Mouse (Mus musculus) megakaryocyte, embryonic 14.5 days (primary cell): Measurements from ENCODE around the gene Mettl21e. TPM values are rescaled to one million over a fixed set of nuclear protein-coding genes. Genes with fewer than 3 reads are reported as not detected.

Experiments used
- H3K27me3 ChIP-seq: replicated peaks from 2 replicates; pipeline ENCODE3; 2012; ENCODE audit warnings: inconsistent platforms
- H3K36me3 ChIP-seq: replicated peaks from 2 replicates; pipeline ENCODE3; 2012; ENCODE audit warnings: low read length, inconsistent platforms, mixed read lengths
- H3K4me1 ChIP-seq: 2 replicates; pipeline ENCODE4 v1.6.1; 2012; ENCODE audit warnings: inconsistent platforms
- H3K4me3 ChIP-seq: replicated peaks from 2 replicates; pipeline ENCODE3; 2012; ENCODE audit warnings: moderate library complexity, mild to moderate bottlenecking, inconsistent platforms
- H3K9me3 ChIP-seq: 2 replicates; pipeline ENCODE4 v1.6.1; 2012; ENCODE audit warnings: inconsistent platforms
- FLI1 ChIP-seq: IDR thresholded peaks from 2 replicates; pipeline ENCODE4 v1.6.1; 2012; ENCODE audit warnings: low read length, inconsistent platforms, mixed read lengths
- GATA1 ChIP-seq: IDR thresholded peaks from 3 replicates; pipeline ENCODE4 v1.6.1; 2012; ENCODE audit warnings: mixed read lengths, low read length, inconsistent platforms, borderline replicate concordance
- polyA plus RNA-seq: library from polyadenylated mRNA; stranded (reverse); fragments of >175 nt; gene quantifications from 2 replicates; pipeline ENCODE4 v1.2.3, GENCODE M21; 2012; ENCODE audit warnings: low replicate concordance; ENCODE audit not compliant: insufficient read depth

The Mettl21e gene
- polyA plus RNA-seq, 1 experiment: not detected

DNA sequence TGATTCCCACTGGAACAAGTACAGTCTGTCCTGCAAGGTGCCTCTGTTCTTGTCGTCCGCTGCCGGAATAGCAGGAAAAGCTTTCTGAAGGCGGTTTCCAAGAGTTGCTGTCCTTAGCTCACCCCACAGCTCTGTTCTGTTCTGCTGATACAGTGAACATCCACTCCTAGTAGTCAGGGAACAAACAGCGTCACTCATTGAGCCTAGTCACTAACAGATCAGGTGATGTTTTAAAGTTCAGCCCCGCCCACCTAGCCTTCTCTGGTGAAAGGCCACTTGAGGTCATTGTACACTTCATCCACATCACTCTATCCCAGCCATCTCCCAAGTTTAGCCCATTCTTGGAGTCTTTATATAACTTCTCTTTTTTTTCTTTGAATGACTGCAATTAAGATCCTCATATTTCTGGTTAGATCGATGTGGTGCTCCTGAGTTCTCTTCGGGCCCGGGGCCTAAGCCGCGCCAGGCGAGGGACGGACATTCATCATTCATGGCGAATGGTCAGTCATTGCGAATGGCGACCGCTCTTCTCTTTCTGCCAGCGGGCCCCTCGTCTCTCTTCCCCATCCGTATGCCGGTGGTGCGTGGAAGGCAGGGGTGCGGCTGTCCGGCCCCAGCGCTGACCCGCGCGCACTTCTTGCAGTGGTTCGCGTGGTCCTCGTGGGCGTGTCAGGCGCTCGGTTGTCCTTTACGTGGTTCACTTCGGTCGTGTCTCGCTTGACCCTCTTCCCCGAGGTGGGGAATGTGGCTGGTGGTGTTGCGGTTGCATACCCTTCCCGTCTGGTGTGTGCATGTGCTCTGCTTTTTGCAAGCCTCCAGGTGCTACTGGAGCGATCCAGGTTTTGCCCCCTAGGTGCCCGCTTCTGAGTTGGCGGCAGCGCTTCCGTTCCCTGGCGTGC, 20.2 kb downstream of the Mettl21e start:
- Histone ChIP-seq H3K4me3 (peak overlapping the region; percentile 88), H3K4me1 (peaks cover 9% of the 10 kb centered on the region), H3K9me3 (no peaks in the 10 kb centered on the region), H3K36me3 (no peaks in the 10 kb centered on the region), H3K27me3 (peaks cover 17% of the 10 kb centered on the region)
- TF ChIP-seq FLI1: no peak
- TF ChIP-seq GATA1: no peak

DNA sequence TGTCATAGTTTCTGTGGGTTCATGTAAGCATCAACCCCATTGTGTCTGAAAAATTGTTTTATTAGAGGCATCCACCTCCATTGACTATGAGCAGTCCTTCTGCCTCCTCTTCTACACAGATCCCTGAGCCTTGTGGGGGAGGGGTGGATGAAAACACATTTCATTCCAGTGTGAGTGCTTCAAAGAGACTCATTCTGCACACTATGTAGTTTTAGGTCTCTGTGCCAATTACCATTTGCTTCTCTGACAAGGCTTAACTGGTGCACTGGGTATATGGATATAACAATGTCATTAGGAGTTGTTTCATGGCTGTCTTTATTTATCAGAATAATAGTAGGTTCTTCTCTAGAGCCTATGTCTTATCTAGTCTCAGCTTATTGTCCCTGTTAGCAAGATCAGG, 32.4 kb downstream of the Mettl21e start:
- Histone ChIP-seq H3K36me3 (peaks cover 5% of the 10 kb centered on the region), H3K4me1 (no peaks in the 10 kb centered on the region), H3K27me3 (no peaks in the 10 kb centered on the region), H3K4me3 (no peak overlapping the region), H3K9me3 (no peaks in the 10 kb centered on the region)
- TF ChIP-seq FLI1 (no peak), GATA1 (no peak)

DNA sequence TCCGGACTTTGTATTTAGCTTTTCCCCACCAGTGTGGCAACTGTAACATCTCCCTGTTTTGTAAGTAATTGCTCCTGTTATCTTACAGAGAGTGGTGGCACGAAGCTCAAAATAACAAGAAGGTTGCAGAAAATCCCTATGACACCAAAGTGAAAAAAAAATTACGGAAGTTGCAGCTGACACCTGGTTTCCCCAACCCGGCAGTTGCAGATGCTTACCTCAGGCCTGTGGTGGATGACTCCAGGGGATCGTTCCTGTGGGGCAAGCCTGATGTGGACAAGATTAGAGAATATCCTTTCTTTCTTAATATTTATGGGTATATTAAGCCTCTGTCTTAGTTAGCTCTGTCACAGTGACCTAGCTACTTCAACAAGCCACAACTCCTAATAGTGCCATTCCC, 40.7 kb downstream of the Mettl21e start:
- Histone ChIP-seq H3K36me3 (peaks cover 76% of the 10 kb centered on the region), H3K27me3 (no peaks in the 10 kb centered on the region), H3K4me1 (no peaks in the 10 kb centered on the region), H3K9me3 (no peaks in the 10 kb centered on the region), H3K4me3 (no peak overlapping the region)
- no peak for TF ChIP-seq GATA1
- no peak for TF ChIP-seq FLI1

DNA sequence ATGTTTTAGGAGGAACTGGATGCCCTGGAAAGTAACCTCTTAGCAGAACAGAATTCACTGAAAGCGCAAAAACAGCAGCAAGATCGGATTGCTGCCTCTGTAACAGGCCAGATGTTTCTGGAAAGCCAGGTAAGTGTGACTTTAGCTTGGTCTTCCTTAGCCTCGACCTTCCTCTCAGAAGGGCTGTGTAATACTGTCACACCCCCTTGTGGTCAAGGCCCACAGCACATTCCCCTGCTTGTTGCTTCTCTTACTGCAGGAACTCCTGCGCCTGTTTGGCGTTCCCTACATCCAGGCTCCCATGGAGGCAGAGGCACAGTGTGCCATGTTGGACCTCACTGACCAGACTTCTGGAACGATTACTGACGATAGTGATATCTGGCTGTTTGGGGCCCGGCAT, 44.9 kb downstream of the Mettl21e start:
- TF ChIP-seq GATA1 (no peak), FLI1 (no peak)
- Histone ChIP-seq H3K36me3 (peaks cover 91% of the 10 kb centered on the region), H3K9me3 (peaks cover 12% of the 10 kb centered on the region; the same call in 1 of the 2 replicates), H3K27me3 (no peaks in the 10 kb centered on the region), H3K4me3 (no peak overlapping the region), H3K4me1 (peaks cover 5% of the 10 kb centered on the region; the same call in 1 of the 2 replicates)

DNA sequence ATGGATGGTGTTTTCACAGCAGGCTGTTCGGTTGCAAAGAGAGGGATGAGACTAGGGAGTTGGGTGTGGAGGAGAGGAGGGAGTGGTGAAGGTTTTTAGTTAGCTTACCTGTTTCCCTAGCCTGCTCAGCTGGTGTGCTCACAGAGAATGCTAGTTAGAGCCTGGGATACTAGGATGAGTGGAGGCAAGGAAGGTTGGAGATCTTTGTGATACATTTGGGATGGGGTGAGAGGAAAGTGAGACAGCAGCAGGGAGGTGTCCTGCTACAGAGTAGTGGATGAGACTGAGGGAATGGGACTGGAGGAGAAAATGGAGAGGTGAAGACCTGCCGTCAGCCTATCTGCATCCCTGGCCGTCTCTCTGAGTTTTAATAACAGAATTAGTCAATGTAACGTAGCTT, 46.1 kb downstream of the Mettl21e start:
- no peak for TF ChIP-seq GATA1
- no peak for TF ChIP-seq FLI1

DNA sequence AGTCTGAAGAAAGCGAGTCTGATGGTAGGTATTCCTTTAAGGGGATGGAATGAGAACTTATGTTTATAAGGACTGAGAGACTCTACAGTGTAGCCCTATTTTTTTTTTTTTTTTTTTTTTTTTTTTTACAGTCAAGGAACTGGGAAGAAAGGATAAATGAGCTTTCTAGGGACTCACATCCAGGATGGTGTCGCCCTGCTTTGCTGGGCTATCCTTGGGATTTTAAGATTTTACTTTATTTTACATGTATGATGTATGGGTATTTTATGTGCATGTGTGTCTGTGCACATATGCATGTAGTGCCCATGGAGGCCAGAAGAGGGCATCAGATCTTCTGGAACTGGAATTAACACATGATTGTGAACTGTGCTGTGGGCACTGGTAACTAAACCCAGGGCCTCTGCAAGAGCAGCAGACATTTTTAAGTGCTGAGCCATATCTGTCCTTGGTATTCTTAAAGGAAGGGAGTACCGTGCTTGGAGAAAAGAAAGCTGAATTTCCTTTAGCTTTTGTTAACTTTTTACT, 50.8 kb downstream of the Mettl21e start:
- peaks cover 88% of the 10 kb centered on the region for H3K36me3 ChIP-seq
- no peaks in the 10 kb centered on the region for H3K27me3 ChIP-seq
- peaks cover 4% of the 10 kb centered on the region; the same call in 1 of the 2 replicates for H3K4me1 ChIP-seq
- peaks cover 19% of the 10 kb centered on the region for H3K9me3 ChIP-seq
- TF ChIP-seq GATA1 (no peak), FLI1 (no peak)
- H3K4me3 ChIP-seq: no peak overlapping the region

More for the DNA sequence above, 46.1 kb downstream of the Mettl21e start:
- no peaks in the 10 kb centered on the region for H3K27me3 ChIP-seq
- H3K4me1 ChIP-seq: peaks cover 5% of the 10 kb centered on the region; the same call in 1 of the 2 replicates
- H3K36me3 ChIP-seq: peaks cover 89% of the 10 kb centered on the region
- no peak overlapping the region for H3K4me3 ChIP-seq
- H3K9me3 ChIP-seq: peaks cover 12% of the 10 kb centered on the region; the same call in 1 of the 2 replicates

DNA sequence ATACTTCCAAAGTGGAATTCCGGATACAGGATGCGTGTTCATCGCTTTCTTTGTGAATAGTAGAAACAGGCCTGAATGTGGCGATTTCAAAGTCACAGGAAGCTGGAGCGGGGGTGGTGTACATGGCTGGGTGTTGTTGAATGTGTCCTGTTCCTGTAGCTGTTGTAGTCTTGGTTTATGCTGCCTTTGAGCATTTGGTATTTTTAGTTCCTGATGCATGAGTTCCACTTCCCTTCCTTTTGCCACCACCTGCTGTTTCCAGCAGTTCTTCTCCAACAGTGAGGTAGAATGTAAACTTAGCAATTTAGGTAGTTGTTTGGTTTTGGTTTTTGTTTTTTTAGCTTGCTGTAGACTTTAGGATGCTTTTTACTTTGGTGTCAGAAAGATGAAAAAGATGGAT, 56.4 kb downstream of the Mettl21e start:
- H3K4me3 ChIP-seq: no peak overlapping the region
- H3K27me3 ChIP-seq: no peaks in the 10 kb centered on the region
- peaks cover 5% of the 10 kb centered on the region; the same call in 1 of the 2 replicates for H3K9me3 ChIP-seq
- peaks cover 93% of the 10 kb centered on the region for H3K36me3 ChIP-seq
- no peaks in the 10 kb centered on the region for H3K4me1 ChIP-seq
- TF ChIP-seq FLI1 (no peak), GATA1 (no peak)

DNA sequence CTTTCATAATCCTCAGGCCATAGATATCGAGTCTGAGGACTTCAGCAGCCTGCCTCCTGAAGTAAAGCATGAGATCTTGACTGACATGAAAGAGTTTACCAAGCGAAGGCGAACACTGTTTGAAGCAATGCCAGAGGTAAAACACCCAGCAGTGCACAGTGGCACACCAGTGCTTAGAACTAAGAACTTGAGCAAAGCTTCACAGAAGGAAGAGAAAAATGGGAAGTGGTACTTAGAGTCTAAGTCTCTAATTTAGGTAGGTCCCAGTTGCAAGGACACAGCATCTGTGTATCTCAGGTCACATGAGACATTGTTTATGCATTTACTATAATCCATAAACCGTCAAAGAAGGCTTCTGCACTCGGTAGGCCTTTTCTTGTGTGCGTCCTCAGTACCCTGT, 56.9 kb downstream of the Mettl21e start:
- Histone ChIP-seq H3K4me3 (no peak overlapping the region), H3K9me3 (no peaks in the 10 kb centered on the region), H3K4me1 (no peaks in the 10 kb centered on the region), H3K27me3 (no peaks in the 10 kb centered on the region), H3K36me3 (peaks cover 88% of the 10 kb centered on the region)
- no peak for TF ChIP-seq GATA1
- TF ChIP-seq FLI1: no peak

DNA sequence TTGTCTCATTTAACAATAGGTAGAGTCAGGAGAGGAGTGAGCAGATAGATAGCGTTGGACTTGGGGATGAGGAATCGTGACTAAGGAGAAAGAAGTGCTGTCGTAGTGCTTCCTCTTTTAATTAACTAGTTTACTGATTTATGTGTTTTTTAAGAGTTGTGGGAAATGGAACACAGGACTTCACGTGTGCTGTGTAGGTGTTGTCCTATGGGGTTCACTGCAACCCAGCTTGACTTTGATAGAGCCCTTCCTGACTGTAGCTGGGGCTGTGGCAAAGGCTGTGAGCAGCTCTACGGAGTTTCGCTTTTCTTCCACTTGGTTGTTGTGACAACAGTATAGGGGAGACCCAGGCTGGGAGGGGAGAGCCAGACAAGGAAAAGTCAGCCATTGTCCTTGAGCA, 60.4 kb downstream of the Mettl21e start:
- H3K4me1 ChIP-seq: peaks cover 3% of the 10 kb centered on the region; the same call in 1 of the 2 replicates

DNA sequence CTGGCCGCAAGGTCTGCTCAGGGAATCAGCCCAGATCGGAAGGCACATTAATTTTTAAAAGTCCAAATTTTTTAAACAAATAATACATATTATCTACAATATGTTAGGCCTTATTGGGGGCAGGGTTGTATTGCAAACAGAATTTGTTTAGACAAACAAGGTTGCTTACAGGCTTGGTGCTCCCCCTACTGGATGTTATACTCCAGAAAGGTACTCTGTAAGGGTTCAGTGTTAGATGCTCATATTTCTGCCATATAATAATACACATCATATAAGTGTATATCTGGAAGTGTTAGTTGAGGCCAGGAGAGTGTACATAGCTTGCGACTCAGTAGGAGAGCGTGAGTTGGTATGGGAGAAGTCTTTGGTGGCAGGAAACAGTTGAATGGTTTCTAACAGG, 63.5 kb downstream of the Mettl21e start:
- Histone ChIP-seq H3K4me3 (no peak overlapping the region), H3K27me3 (no peaks in the 10 kb centered on the region), H3K36me3 (peaks cover 34% of the 10 kb centered on the region), H3K9me3 (no peaks in the 10 kb centered on the region), H3K4me1 (peaks cover 3% of the 10 kb centered on the region; the same call in 1 of the 2 replicates)
- no peak for TF ChIP-seq GATA1
- TF ChIP-seq FLI1: no peak

More for the DNA sequence above, 60.4 kb downstream of the Mettl21e start:
- peaks cover 64% of the 10 kb centered on the region for H3K36me3 ChIP-seq
- H3K9me3 ChIP-seq: no peaks in the 10 kb centered on the region
- H3K4me3 ChIP-seq: no peak overlapping the region
- no peaks in the 10 kb centered on the region for H3K27me3 ChIP-seq
- no peak for TF ChIP-seq GATA1
- TF ChIP-seq FLI1: no peak

Other genes with a start within 250 kb of the Mettl21e start
- not detected in 2 replicates for gene Mettl21c, start 198.9 kb downstream of the Mettl21e start, polyA plus RNA-seq
- not detected in 2 replicates for gene Gm8251, start 157.0 kb downstream of the Mettl21e start, polyA plus RNA-seq
- 1.4 and 3.0 TPM in 2 replicates for gene Tex30, start 116.5 kb downstream of the Mettl21e start, polyA plus RNA-seq
- gene Kdelc1, start 100.2 kb downstream of the Mettl21e start, polyA plus RNA-seq: 4.4 and 5.1 TPM in 2 replicates
- 5.2 TPM in 1 of 2 replicates, not detected in the other for gene Bivm, start 100.0 kb downstream of the Mettl21e start, polyA plus RNA-seq
- 1.7 TPM in 1 of 2 replicates, not detected in the other for gene Ercc5, start 71.2 kb downstream of the Mettl21e start, polyA plus RNA-seq